ENCODE assay signal across 10 mouse cellular contexts in the genomic region with DNA sequence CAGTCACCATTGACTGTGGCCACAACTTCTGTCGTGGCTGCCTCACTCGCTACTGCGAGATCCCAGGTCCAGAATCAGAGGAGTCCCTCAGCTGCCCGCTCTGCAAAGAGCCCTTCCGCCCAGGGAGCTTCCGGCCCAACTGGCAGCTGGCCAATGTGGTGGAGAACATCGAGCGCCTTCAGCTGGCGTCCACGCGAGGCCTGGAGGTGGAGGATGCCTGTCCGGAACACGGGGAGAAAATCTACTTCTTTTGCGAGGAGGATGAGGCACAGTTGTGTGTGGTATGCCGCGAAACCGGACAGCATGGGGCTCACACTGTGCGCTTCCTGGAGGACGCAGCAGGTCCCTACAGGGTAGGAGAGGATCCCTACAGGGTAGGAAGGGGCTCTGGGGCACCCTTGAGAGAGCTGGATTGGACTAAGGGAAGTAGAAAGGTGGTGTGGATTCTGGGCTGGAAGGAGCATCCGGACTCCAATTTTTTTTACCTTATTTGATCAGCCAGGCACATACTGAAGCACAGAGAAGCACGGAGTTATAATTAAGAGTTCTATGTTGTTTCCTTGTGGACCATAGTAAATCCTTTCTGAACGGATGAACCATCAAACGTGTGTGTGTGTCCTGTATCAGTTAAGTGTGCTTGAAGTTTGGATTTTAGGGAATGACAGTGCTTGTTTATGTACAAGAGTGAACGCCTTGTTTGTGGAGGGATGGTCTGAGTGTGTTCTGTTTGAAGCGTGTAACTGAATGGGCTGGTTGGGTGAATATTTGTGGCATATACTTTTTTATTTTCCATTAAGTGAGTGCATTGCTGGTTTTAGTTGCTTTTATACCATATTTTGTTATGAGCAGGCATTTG. TPM values are rescaled to one million over a fixed set of nuclear protein-coding genes. Genes with fewer than 3 reads are reported as not detected.
DNase-seq lines count a peak whose midpoint lies in the region; ATAC-seq lines count a peak whose summit lies in the region.
"Had no signal": no experiment of that assay in that cellular context is flagged by ENCODE, and none has a peak within 500 bp of the region (broad histone marks: within the 10 kb centered on the region; RNA-seq: fewer than 3 reads in every experiment).

No protein-coding gene starts in this region.

- DNase-seq in forebrain, embryonic 10.5 days (ENCODE audit: extremely low spot score, low spot score): no peak
- DNase-seq in lung, postnatal 25 days (ENCODE audit: low spot score): no peak
- peak; percentile 13 to 46 for DNase-seq in heart, postnatal 36 days
- DNase-seq in spleen, postnatal 4 days (ENCODE audit: low spot score in 2 of 2): peak; percentile 83 to 92
- no peak for DNase-seq in neural tube, embryonic 10.5 days (ENCODE audit: extremely low spot score, low spot score)
- DNase-seq in cerebellum, adult 9-11 months: no peak

- H3K9ac ChIP-seq in forebrain, embryonic 12.5 days: no peak overlapping the region
- peak overlapping the region; percentile 39; the same call in 1 of the 2 replicates for H3K9ac ChIP-seq in lung, embryonic 16.5 days (ENCODE audit: low read length)
- H3K9ac ChIP-seq: limb, embryonic 15.5 days had no signal

- no peak overlapping the region for H3K4me2 ChIP-seq in forebrain, embryonic 12.5 days
- H3K4me2 ChIP-seq in lung, embryonic 16.5 days (ENCODE audit: low read depth, low read length): peak overlapping the region; percentile 22; the same call in 1 of the 2 replicates
- H3K4me2 ChIP-seq: limb, embryonic 15.5 days had no signal

- H3K4me1 ChIP-seq in forebrain, embryonic 10.5 days: peaks cover 10% of the 10 kb centered on the region
- H3K4me1 ChIP-seq in forebrain, embryonic 12.5 days: peaks cover 6% of the 10 kb centered on the region; the same call in 1 of the 2 replicates
- peaks cover 2% of the 10 kb centered on the region; the same call in 1 of the 2 replicates for H3K4me1 ChIP-seq in lung, embryonic 16.5 days (replicated peaks; ENCODE audit: control insufficient read depth, insufficient read depth, low read length)

- 83% methylated on average over 25 of the region's 25 CpGs for WGBS in forebrain, embryonic 10.5 days
- 82% methylated on average over 25 of the region's 25 CpGs for WGBS in forebrain, embryonic 12.5 days
- 56% methylated on average over 25 of the region's 25 CpGs for WGBS in lung, embryonic 16.5 days

- intact Hi-C loops in heart, postnatal 36 days (cut with DNase I): no loop called here

- peak overlapping the region; percentile 70 for H3K27ac ChIP-seq in forebrain, embryonic 10.5 days
- no peak overlapping the region for H3K27ac ChIP-seq in forebrain, embryonic 12.5 days
- no peak overlapping the region for H3K27ac ChIP-seq in lung, embryonic 16.5 days (ENCODE audit: low read length)
- H3K27ac ChIP-seq: limb, embryonic 15.5 days had no signal

- peak overlapping the region; percentile 10 for H3K4me3 ChIP-seq in forebrain, embryonic 10.5 days
- H3K4me3 ChIP-seq in forebrain, embryonic 12.5 days (replicated peaks): no peak overlapping the region
- H3K4me3 ChIP-seq in lung, embryonic 16.5 days (ENCODE audit: low read length): no peak overlapping the region
- H3K4me3 ChIP-seq: limb, embryonic 15.5 days had no signal

- ATAC-seq in forebrain, embryonic 12.5 days (ENCODE audit: low FRiP score): no peak
- no peak for ATAC-seq in lung, embryonic 16.5 days (ENCODE audit: low read depth)

- no peaks in the 10 kb centered on the region for H3K9me3 ChIP-seq in forebrain, embryonic 10.5 days
- H3K9me3 ChIP-seq in forebrain, embryonic 12.5 days: no peaks in the 10 kb centered on the region
- H3K9me3 ChIP-seq in lung, embryonic 16.5 days (ENCODE audit: control insufficient read depth, low read length): no peaks in the 10 kb centered on the region
- H3K9me3 ChIP-seq: limb, embryonic 15.5 days had no signal

- peaks cover 29% of the 10 kb centered on the region for H3K27me3 ChIP-seq in forebrain, embryonic 10.5 days (ENCODE audit: poor library complexity, severe bottlenecking)
- H3K27me3 ChIP-seq in forebrain, embryonic 12.5 days: peaks cover 20% of the 10 kb centered on the region
- H3K27me3 ChIP-seq in lung, embryonic 16.5 days (ENCODE audit: control insufficient read depth, insufficient read depth, low read depth, low read length): peaks cover 21% of the 10 kb centered on the region

- H3K36me3 ChIP-seq in forebrain, embryonic 10.5 days (replicated peaks): no peaks in the 10 kb centered on the region
- H3K36me3 ChIP-seq in forebrain, embryonic 12.5 days (replicated peaks): no peaks in the 10 kb centered on the region
- no peaks in the 10 kb centered on the region for H3K36me3 ChIP-seq in lung, embryonic 16.5 days (ENCODE audit: control insufficient read depth, insufficient read depth, low read length)
- H3K36me3 ChIP-seq: limb, embryonic 15.5 days had no signal

RNA-seq across cellular contexts. Expression of a gene that starts 0.8 kb away (rescaled TPM):
- 6.1 and 9.8 TPM in 2 replicates for polyA plus RNA-seq in forebrain, embryonic 10.5 days (2016; fragmentation: Nextera tagmentation; extraction: Ambion mirVana)
- polyA plus RNA-seq in forebrain, embryonic 12.5 days (2016; fragmentation: Nextera tagmentation; extraction: Ambion mirVana): 4.7 and 7.1 TPM in 2 replicates
- polyA plus RNA-seq in lung, embryonic 16.5 days (2015; fragmentation: Nextera tagmentation; extraction: Ambion mirVana): 3.2 and 5.1 TPM in 2 replicates
- total RNA-seq in heart, postnatal 36 days (2021): under 1 TPM; 0.41 to 0.64 TPM
- total RNA-seq: CH12.LX had no signal

RNA-seq across cellular contexts. Expression of a gene that starts 3.2 kb away (rescaled TPM):
- 0.20 and 0.27 TPM in 2 replicates for polyA plus RNA-seq in forebrain, embryonic 10.5 days (2016; fragmentation: Nextera tagmentation; extraction: Ambion mirVana)
- polyA plus RNA-seq in forebrain, embryonic 12.5 days (2016; fragmentation: Nextera tagmentation; extraction: Ambion mirVana): 0.14 and 0.24 TPM in 2 replicates
- 0.14 TPM in 1 of 2 replicates, not detected in the other for polyA plus RNA-seq in lung, embryonic 16.5 days (2015; fragmentation: Nextera tagmentation; extraction: Ambion mirVana)
- not detected for total RNA-seq in heart, postnatal 36 days (2021)
- total RNA-seq: CH12.LX had no signal

RNA-seq across cellular contexts. Expression of a gene that starts 19.7 kb away (rescaled TPM):
- polyA plus RNA-seq in forebrain, embryonic 10.5 days (2016; fragmentation: Nextera tagmentation; extraction: Ambion mirVana): not detected in 2 replicates
- not detected in 2 replicates for polyA plus RNA-seq in forebrain, embryonic 12.5 days (2016; fragmentation: Nextera tagmentation; extraction: Ambion mirVana)
- not detected in 2 replicates for polyA plus RNA-seq in lung, embryonic 16.5 days (2015; fragmentation: Nextera tagmentation; extraction: Ambion mirVana)
- not detected for total RNA-seq in heart, postnatal 36 days (2021)
- total RNA-seq: CH12.LX had no signal
- polyA plus RNA-seq: limb, embryonic 15.5 days had no signal

RNA-seq across cellular contexts. Expression of a gene that starts 27.7 kb away (rescaled TPM):
- not detected in 2 replicates for polyA plus RNA-seq in forebrain, embryonic 10.5 days (2016; fragmentation: Nextera tagmentation; extraction: Ambion mirVana)
- not detected in 2 replicates for polyA plus RNA-seq in forebrain, embryonic 12.5 days (2016; fragmentation: Nextera tagmentation; extraction: Ambion mirVana)
- polyA plus RNA-seq in lung, embryonic 16.5 days (2015; fragmentation: Nextera tagmentation; extraction: Ambion mirVana): 0.13 TPM in 1 of 2 replicates, not detected in the other
- total RNA-seq in heart, postnatal 36 days (2021): not detected
- total RNA-seq: CH12.LX had no signal
- polyA plus RNA-seq: limb, embryonic 15.5 days had no signal

RNA-seq across cellular contexts. Expression of a gene that starts 33.2 kb away (rescaled TPM):
- 42.8 and 44.3 TPM in 2 replicates for polyA plus RNA-seq in forebrain, embryonic 10.5 days (2016; fragmentation: Nextera tagmentation; extraction: Ambion mirVana)
- 38.7 and 44.0 TPM in 2 replicates for polyA plus RNA-seq in forebrain, embryonic 12.5 days (2016; fragmentation: Nextera tagmentation; extraction: Ambion mirVana)
- polyA plus RNA-seq in lung, embryonic 16.5 days (2015; fragmentation: Nextera tagmentation; extraction: Ambion mirVana): 40.6 and 44.4 TPM in 2 replicates
- total RNA-seq in heart, postnatal 36 days (2021): 10 to 100 TPM; 22.2 to 23.6 TPM

Comparison
In these comparisons a context has a peak if more than half of its experiments do, and no peak if none do; other contexts are left out.
1. DNase-seq: peak in heart, postnatal 36 days (2 of 2) and spleen, postnatal 4 days (2 of 2); none in forebrain, embryonic 10.5 days (single experiment), lung, postnatal 25 days (single experiment), neural tube, embryonic 10.5 days (single experiment) and cerebellum, adult 9-11 months (single experiment).